Mouse (Mus musculus) CH12.LX (cell line): ENCODE data around the gene Zmat5.

Source experiments
- CTCF ChIP-seq, 2 experiments: IDR thresholded peaks in 1 of 2; conservative IDR thresholded peaks in 1 of 2; 2 replicates each; pipeline ENCODE4 v1.5.1; 2011 to 2012; ENCODE audit warnings: low read depth in 2 of 2, low read length in 2 of 2, improper control_type of control experiment in 1 of 2, inconsistent platforms in 1 of 2, mild to moderate bottlenecking in 1 of 2, moderate library complexity in 1 of 2
- EP300 ChIP-seq: IDR thresholded peaks from 2 replicates; pipeline ENCODE4 v1.6.1; 2011; ENCODE audit warnings: low read length, improper control_type of control experiment
- RAD21 ChIP-seq: IDR thresholded peaks from 2 replicates; pipeline ENCODE4 v1.6.1; 2011; ENCODE audit warnings: low read depth, mild to moderate bottlenecking, low read length, improper control_type of control experiment, moderate library complexity
- SMC3 ChIP-seq: IDR thresholded peaks from 2 replicates; pipeline ENCODE4 v1.6.1; 2011; ENCODE audit warnings: low read depth, low read length, improper control_type of control experiment
- USF1 ChIP-seq: IDR thresholded peaks from 2 replicates; pipeline ENCODE4 v1.6.1; 2014; ENCODE audit warnings: low read depth, mild to moderate bottlenecking, inconsistent platforms, low read length, improper control_type of control experiment

DNA sequence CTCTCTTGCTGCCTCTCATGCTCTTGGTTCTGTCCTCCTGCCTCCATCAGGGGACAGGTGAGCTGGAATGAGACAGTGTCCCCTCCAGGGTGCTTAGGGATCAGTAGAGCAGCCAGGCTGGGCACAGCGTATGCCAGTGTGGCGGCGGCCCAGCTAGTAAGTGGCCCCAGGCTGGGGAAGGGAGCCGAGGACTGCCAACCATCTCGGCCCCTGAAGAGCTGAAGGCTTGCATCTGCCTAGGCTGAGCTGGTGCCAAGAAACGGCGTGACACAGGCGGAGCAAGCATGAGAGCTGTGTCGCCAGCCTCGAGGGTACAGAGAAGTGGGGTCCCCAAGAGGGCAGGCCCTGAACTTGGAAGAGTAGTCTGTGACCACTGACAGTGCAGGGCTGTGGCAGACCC is 33.2 kb downstream of the Zmat5 start:
- TF ChIP-seq CTCF (conservative IDR thresholded peaks at IDR 0.05 in 1 of 2, IDR thresholded peaks at IDR 0.05 in 1 of 2; ENCODE audit: low read depth in 2 of 2, low read length in 2 of 2) = no peak
- no peak for TF ChIP-seq RAD21
- TF ChIP-seq EP300 = no peak
- no peak for TF ChIP-seq USF1
- no peak for TF ChIP-seq SMC3
